Mouse (Mus musculus) liver, embryonic 14.5 days (tissue): ENCODE measurements around the gene Ccdc85b. TPM values are rescaled to one million over a fixed set of nuclear protein-coding genes. Genes with fewer than 3 reads are reported as not detected.
"Not testable (repeated sequence)": the region's sequence is repeated elsewhere in the genome, so short reads cannot be mapped to it uniquely, and the experiment has no call there.

Experiments used
- ATAC-seq: fragments of 200-750 bp; cut with Nextera tagmentation; 2 replicates; pipeline ENCODE4 v1.8.0; 2017; ENCODE audit warnings: moderate number of reproducible peaks, mild to moderate bottlenecking, moderate library complexity; ENCODE audit not compliant: insufficient read depth
- DNase-seq, 3 experiments: peaks; one replicate each; pipeline ENCODE4 v3.0.0-alpha.2; 2012 to 2013; ENCODE audit warnings: low read depth in 3 of 3, low spot score in 3 of 3
- H3K27ac ChIP-seq: fragments of 300-500 bp; sonication (generic); 2 replicates; pipeline ENCODE4 v1.5.1; 2014; ENCODE audit warnings: moderate library complexity, mild to moderate bottlenecking, control low read depth, inconsistent platforms
- H3K27me3 ChIP-seq: fragments of 300-500 bp; sonication (generic); 2 replicates; pipeline ENCODE4 v1.6.1; 2014; ENCODE audit warnings: mild to moderate bottlenecking, low read length, moderate library complexity; ENCODE audit not compliant: control insufficient read depth, insufficient read depth
- H3K36me3 ChIP-seq: fragments of 300-500 bp; sonication (generic); replicated peaks from 2 replicates; pipeline ENCODE4 v1.6.1; 2014; ENCODE audit warnings: low read depth; ENCODE audit not compliant: control insufficient read depth, insufficient read depth
- H3K4me1 ChIP-seq, 2 experiments: fragments of 200-500 bp in 1 of 2; fragments of 300-500 bp in 1 of 2; sonication (generic) in 1 of 2; replicated peaks; 2 replicates each; pipeline ENCODE4 v1.6.1; 2012 to 2014; ENCODE audit warnings: antibody characterized with exemption in 1 of 2, inconsistent platforms in 1 of 2, low read length in 1 of 2; ENCODE audit not compliant: control insufficient read depth in 2 of 2, insufficient read depth in 2 of 2
- H3K4me2 ChIP-seq: fragments of 300-500 bp; sonication (generic); 2 replicates; pipeline ENCODE4 v1.6.1; 2014; ENCODE audit warnings: low read depth, mild to moderate bottlenecking, control low read depth, moderate library complexity
- H3K4me3 ChIP-seq, 2 experiments: fragments of 200-500 bp in 1 of 2; fragments of 300-500 bp in 1 of 2; sonication (generic) in 1 of 2; 2 replicates each; pipeline ENCODE4 v1.5.1; 2012 to 2014; ENCODE audit warnings: low read depth in 2 of 2, low read length in 2 of 2, mild to moderate bottlenecking in 2 of 2, control low read depth in 1 of 2, inconsistent platforms in 1 of 2, moderate library complexity in 1 of 2; ENCODE audit not compliant: insufficient read depth in 1 of 2
- H3K9ac ChIP-seq: fragments of 300-500 bp; sonication (generic); replicated peaks from 2 replicates; pipeline ENCODE4 v1.6.1; 2014; ENCODE audit warnings: mild to moderate bottlenecking, control low read depth, moderate library complexity
- H3K9me3 ChIP-seq: fragments of 300-500 bp; sonication (generic); 2 replicates; pipeline ENCODE4 v1.6.1; 2016; ENCODE audit warnings: low read length, mixed read lengths; ENCODE audit not compliant: control insufficient read depth
- CTCF ChIP-seq: IDR thresholded peaks from 2 replicates; pipeline ENCODE4 v1.5.1; 2016; ENCODE audit warnings: antibody characterized with exemption, low read depth, control low read depth
- EP300 ChIP-seq: IDR thresholded peaks from 2 replicates; pipeline ENCODE4 v1.6.1; 2016; ENCODE audit warnings: antibody characterized with exemption, low read depth
- WGBS: fragments of 180-500 bp; shearing (Covaris S2); extraction: QIAGEN DNeasy Blood & Tissue Kit; methylation state at CpG from one replicate; pipeline ENCODE4 v1.1.7; 2014; ENCODE audit not compliant: insufficient replicate concordance; 5-methylcytosine and 5-hydroxymethylcytosine counted together
- polyA plus RNA-seq, 2 experiments: library from polyadenylated mRNA; depleted of rRNA in 1 of 2; stranded (reverse) in 1 of 2; unstranded in 1 of 2; fragments of >200 nt; fragmentation: Nextera tagmentation in 1 of 2; extraction: Ambion mirVana in 1 of 2; gene quantifications; 2 replicates each; pipeline versions ENCODE4 v1.2.1 to v1.2.3; 2012 to 2014

Gene Ccdc85b
- polyA plus RNA-seq, 2 experiments = 1.0 to 1.4 TPM

DNA sequence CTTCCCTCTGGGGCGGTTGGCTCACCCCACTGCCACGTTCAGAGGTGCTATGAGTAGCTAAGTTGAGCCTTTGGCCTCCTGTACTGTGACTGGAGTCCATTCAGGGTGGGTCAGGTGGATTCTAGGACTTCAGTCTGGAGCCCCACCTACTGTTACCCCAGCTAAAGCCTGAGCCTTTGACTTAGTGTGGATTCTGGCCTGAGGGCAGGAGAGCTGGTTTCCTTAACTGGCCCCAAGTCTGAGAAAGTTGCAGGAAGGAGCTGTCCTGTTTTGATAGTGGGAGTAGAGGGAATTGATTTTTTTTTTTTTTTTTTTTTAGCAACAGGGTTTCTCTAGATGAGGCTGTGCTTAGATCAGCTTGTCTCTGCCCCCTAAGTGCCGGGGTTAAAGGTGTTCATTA is 36.6 kb upstream of the Ccdc85b start:
- Histone ChIP-seq H3K4me2 (no peak overlapping the region), H3K4me3 (no peak overlapping the region), H3K4me1 (peaks cover 7 to 9% of the 10 kb centered on the region in 2 experiments), H3K27ac (no peak overlapping the region), H3K9ac (no peak overlapping the region), H3K27me3 (no peaks in the 10 kb centered on the region), H3K36me3 (peaks cover 50% of the 10 kb centered on the region), H3K9me3 (no peaks in the 10 kb centered on the region)
- TF ChIP-seq CTCF (no peak), EP300 (no peak)
- WGBS = 81% methylated on average over 3 of the region's 3 CpGs
- no peak for DNase-seq
- ATAC-seq = no peak

DNA sequence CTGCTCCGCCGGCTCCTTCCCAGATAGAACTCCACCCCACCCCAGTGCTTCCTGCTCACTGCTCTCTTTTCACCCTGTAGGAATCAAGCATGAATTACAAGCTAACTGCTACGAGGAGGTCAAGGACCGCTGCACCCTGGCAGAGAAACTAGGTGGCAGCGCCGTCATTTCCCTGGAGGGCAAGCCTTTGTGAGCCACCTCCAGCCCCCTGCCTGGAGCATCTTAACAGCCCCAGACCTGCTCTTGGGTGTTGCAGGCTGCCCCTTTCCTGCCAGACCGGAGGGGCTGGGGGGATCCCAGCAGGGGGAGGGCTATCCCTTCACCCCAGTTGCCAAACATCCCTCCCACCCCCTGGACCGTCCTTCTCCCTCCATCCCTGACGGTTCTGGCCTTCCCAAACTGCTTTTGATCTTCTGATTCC is 35.6 kb upstream of the Ccdc85b start:
- DNase-seq = not testable (repeated sequence)
- peaks cover 50% of the 10 kb centered on the region for H3K36me3 ChIP-seq
- TF ChIP-seq CTCF = 0 out of 2 replicates have a peak, but pooled peaks have one; percentile 12

DNA sequence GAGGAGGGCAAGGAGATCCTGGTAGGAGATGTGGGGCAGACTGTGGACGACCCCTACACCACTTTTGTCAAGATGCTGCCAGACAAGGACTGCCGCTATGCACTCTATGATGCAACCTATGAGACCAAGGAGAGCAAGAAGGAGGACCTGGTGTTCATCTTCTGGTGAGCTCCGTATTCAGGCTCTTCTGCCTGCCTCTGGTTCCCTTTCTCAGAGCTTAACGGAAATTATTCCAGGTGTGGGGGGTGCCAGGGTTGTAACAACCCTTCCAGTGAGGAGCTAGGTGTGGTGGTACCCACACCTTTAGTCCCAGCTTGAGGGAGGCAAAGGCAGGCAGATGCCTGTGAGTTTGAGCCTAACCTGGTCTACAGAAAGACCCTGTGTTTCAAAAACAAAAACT is 34.9 kb upstream of the Ccdc85b start:
- WGBS = 76% methylated on average over 4 of the region's 4 CpGs
- Histone ChIP-seq H3K27ac (no peak overlapping the region), H3K9ac (no peak overlapping the region), H3K9me3 (no peaks in the 10 kb centered on the region), H3K27me3 (no peaks in the 10 kb centered on the region), H3K36me3 (peaks cover 48% of the 10 kb centered on the region), H3K4me1 (peaks cover 11 to 17% of the 10 kb centered on the region in 2 experiments), H3K4me3 (no peak overlapping the region), H3K4me2 (no peak overlapping the region)
- ATAC-seq (no peak), DNase-seq (no peak)
- TF ChIP-seq EP300 = no peak
- TF ChIP-seq CTCF = no peak

More for the DNA sequence above, 35.6 kb upstream of the Ccdc85b start:
- not testable (repeated sequence) for H3K4me2 ChIP-seq, H3K9me3 ChIP-seq, H3K9ac ChIP-seq, H3K27ac ChIP-seq, H3K4me3 ChIP-seq, ATAC-seq, H3K27me3 ChIP-seq
- H3K4me1 ChIP-seq = peaks cover 11 to 16% of the 10 kb centered on the region in 2 experiments
- 81% methylated on average over 9 of the region's 9 CpGs for WGBS

DNA sequence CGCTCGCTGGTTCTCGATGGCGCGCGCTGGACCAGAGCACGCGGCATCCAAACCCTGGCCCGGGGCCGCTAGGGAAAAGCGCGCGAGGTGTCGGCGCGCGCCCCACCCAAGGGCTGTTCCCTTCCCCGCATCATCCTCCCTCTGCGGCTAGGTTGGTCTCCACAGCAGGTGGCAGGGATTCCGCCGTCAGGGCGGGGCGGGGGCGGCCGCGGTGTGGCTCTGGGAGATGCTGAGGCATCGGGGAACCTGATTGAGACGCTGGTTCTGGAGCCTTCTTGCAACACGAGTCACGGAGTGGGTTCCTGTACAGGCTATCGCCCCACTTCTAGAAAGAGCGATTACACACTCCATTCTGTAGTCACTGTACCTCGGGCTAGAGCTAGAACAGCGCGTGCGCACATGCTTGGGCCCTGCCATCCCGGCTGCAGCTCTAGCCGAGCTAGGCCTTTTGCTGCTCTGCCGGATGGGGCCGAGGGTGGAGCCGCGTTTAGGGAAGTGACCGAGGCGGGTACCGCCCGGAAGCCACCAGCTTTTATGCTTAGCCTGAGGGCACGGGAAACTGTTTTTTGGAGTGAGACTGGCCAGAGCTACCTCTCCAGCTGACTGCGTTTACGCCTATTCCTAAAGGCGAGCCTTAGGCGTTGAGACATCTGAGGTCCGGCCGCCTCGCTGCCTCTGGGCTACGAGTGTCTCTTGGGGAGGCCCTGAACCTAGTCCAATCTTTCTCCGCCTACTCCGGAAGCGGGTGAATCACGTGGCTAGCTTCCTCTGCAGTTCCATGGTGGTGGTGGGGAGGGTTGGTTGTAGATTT is 33.4 kb upstream of the Ccdc85b start:
- H3K4me3 ChIP-seq = peak overlapping the region; percentile 81 to 91
- no peaks in the 10 kb centered on the region for H3K27me3 ChIP-seq
- TF ChIP-seq CTCF (0 out of 2 replicates have a peak, but pooled peaks have one; percentile 1), EP300 (no peak)
- peak overlapping the region; percentile 91 for H3K27ac ChIP-seq
- H3K4me2 ChIP-seq = peak overlapping the region; percentile 99
- H3K9me3 ChIP-seq = no peaks in the 10 kb centered on the region
- peaks cover 19 to 24% of the 10 kb centered on the region in 2 experiments for H3K4me1 ChIP-seq
- peak in 2 of 3 experiments; percentile 70 to 78 for DNase-seq
- under 1% methylated on average over 59 of the region's 59 CpGs for whole genome bisulfite sequencing
- ATAC-seq = peak; percentile 38
- H3K36me3 ChIP-seq = peaks cover 38% of the 10 kb centered on the region
- peak overlapping the region; percentile 86 for H3K9ac ChIP-seq

DNA sequence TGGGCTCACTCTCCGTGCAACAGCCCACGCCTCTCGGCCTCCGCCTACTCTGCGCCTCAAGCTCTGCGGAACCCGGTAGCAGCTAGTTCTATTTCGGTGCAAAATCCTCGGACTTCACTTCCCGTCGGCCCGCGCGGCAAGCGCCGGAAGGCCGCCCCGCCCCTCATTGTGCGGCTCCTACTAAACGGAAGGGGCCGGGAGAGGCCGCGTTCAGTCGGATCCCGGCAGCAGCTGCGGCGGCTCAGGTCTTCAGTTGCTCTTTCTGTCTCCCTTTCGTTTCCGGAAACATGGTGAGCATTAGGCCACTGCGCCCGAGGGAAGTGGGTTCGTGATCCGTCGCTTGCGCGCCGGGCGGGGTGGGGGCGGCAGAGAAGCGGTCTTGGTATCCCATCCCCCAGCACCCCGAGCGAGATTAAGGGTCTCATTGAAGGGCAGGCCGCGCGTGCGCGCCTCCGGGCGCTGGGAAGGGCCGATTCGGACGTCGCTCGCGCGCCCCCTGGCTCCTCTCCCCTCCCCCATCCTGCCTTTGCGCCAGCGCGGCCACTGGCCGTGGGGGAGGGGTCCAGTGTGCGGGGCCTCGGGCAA is 32.7 kb upstream of the Ccdc85b start, which contains the start of gene Cfl1:
Cfl1 (plus strand) TSS at position 143 of the 585 bp plus-strand sequence.
- Histone ChIP-seq H3K36me3 (peaks cover 32% of the 10 kb centered on the region), H3K27ac (peak within 1 kb of the TSS; percentile 91), H3K4me3 (peak within 1 kb of the TSS; percentile 81 to 91), H3K9me3 (no peaks in the 10 kb centered on the region), H3K4me2 (peak within 1 kb of the TSS; percentile 99), H3K27me3 (no peaks in the 10 kb centered on the region), H3K4me1 (peaks cover 19 to 24% of the 10 kb centered on the region in 2 experiments), H3K9ac (peak within 1 kb of the TSS; percentile 86)
- TF ChIP-seq EP300 = peak; percentile 14; the same call in 1 of the 2 replicates
- no peak; the same call in 1 of the 2 replicates for TF ChIP-seq CTCF
- DNase-seq (peak; percentile 92 to 94 (median 93)), ATAC-seq (peak; percentile 63)
- WGBS = under 1% methylated on average over 60 of the region's 62 CpGs

DNA sequence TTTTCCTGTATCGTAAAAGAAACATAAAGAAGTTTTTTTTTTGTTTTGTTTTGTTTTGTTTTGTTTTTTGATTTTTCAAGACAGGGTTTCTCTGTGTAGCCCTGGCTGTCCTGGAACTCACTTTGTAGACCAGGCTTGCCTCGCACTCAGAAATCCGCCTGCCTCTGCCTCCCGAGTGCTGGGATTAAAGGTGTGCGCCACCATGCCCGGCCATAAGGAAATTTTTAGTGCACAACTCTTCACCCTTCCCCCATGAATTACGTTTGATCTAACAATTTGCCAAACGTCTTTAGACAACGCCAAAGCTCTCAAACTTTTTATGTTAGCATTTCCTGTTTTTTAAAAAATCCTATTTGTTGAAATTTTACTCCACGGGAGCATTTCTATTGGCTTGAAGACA is 32.0 kb upstream of the Ccdc85b start:
- peaks cover 27% of the 10 kb centered on the region for H3K36me3 ChIP-seq
- not testable (repeated sequence) for H3K9me3 ChIP-seq, DNase-seq, H3K27me3 ChIP-seq, ATAC-seq
- H3K4me1 ChIP-seq = peaks cover 19 to 24% of the 10 kb centered on the region in 2 experiments
- H3K9ac ChIP-seq = peak overlapping the region; percentile 7; the same call in 1 of the 2 replicates
- H3K4me2 ChIP-seq = peak overlapping the region; percentile 99
- H3K4me3 ChIP-seq = peak overlapping the region in 1 of 2 experiments; percentile 81; a peak in 2 of 4 replicates
- 32% methylated on average over 10 of the region's 10 CpGs for whole genome bisulfite sequencing
- peak overlapping the region; percentile 91 for H3K27ac ChIP-seq
